ENCODE assay signal across 24 mouse cellular contexts in genomic region chr10:8350626-8351025, GRCm38 (mm10).
"Had no signal": no experiment of that assay in that cellular context is flagged by ENCODE, and none has a peak within 500 bp of the region (broad histone marks: within the 10 kb centered on the region; RNA-seq: fewer than 3 reads in every experiment).

No protein-coding gene starts in this region.

- H3K4me3 ChIP-seq: heart, adult 2 months; heart, embryonic 13.5 days; heart, embryonic 15.5 days; hindbrain, embryonic 13.5 days; hindbrain, embryonic 15.5 days; kidney, embryonic 15.5 days; limb, embryonic 13.5 days; limb, embryonic 15.5 days; liver, embryonic 12.5 days had no signal

- H3K27ac ChIP-seq: heart, adult 2 months; heart, embryonic 13.5 days; heart, embryonic 15.5 days; hindbrain, embryonic 13.5 days; hindbrain, embryonic 15.5 days; hindbrain, postnatal 0 days; kidney, embryonic 15.5 days; kidney, postnatal 0 days; limb, embryonic 13.5 days; limb, embryonic 15.5 days; liver, embryonic 12.5 days; liver, embryonic 14.5 days had no signal

- H3K4me1 ChIP-seq: heart, embryonic 13.5 days; heart, embryonic 15.5 days; kidney, embryonic 15.5 days; limb, embryonic 15.5 days; liver, embryonic 12.5 days had no signal

- H3K27me3 ChIP-seq: heart, embryonic 13.5 days; heart, embryonic 15.5 days; hindbrain, embryonic 13.5 days; hindbrain, embryonic 15.5 days; kidney, embryonic 15.5 days; limb, embryonic 13.5 days; limb, embryonic 15.5 days; liver, embryonic 12.5 days had no signal

- DNase-seq: gastrocnemius, postnatal 14 days; gastrocnemius, postnatal 36 days; heart, adult 11 months; heart, adult 2 months; heart, postnatal 14 days; kidney, adult 11 months; kidney, adult 2 months; kidney, adult 9 months; kidney, postnatal 14 days; kidney, postnatal 36 days; layer of hippocampus, adult 9-11 months; layer of hippocampus, postnatal 36 days; left cerebral cortex, postnatal 4 days had no signal
